Mouse (Mus musculus) hindbrain, postnatal 0 days (tissue): ENCODE data around the gene Raet1d. TPM values are rescaled to one million over a fixed set of nuclear protein-coding genes. Genes with fewer than 3 reads are reported as not detected.
"Not testable (repeated sequence)": the region's sequence is repeated elsewhere in the genome, so short reads cannot be mapped to it uniquely, and the experiment has no call there.

ENCODE experiments used
- ATAC-seq: fragments of 200-750 bp; cut with Nextera tagmentation; 2 replicates; pipeline ENCODE4 v1.8.0; 2017; ENCODE audit warnings: mild to moderate bottlenecking, moderate TSS enrichment, moderate library complexity
- DNase-seq: peaks from one replicate; pipeline ENCODE4 v3.0.0-alpha.2; 2015; ENCODE audit warnings: low spot score
- H3K27ac ChIP-seq: fragments of 300-500 bp; sonication (generic); 2 replicates; pipeline ENCODE4 v1.5.1; 2014; ENCODE audit warnings: mild to moderate bottlenecking
- H3K27me3 ChIP-seq: fragments of 300-500 bp; sonication (generic); 2 replicates; pipeline ENCODE4 v1.6.1; 2014; ENCODE audit warnings: low read length, mixed read lengths; ENCODE audit not compliant: insufficient read depth
- H3K36me3 ChIP-seq: fragments of 300-500 bp; sonication (generic); 2 replicates; pipeline ENCODE4 v1.6.1; 2014; ENCODE audit warnings: low read length, mixed read lengths; ENCODE audit not compliant: insufficient read depth
- H3K4me1 ChIP-seq: fragments of 300-500 bp; sonication (generic); 2 replicates; pipeline ENCODE4 v1.6.1; 2014; ENCODE audit warnings: antibody characterized with exemption, low read length, mixed read lengths; ENCODE audit not compliant: insufficient read depth
- H3K4me2 ChIP-seq: fragments of 300-500 bp; sonication (generic); 2 replicates; pipeline ENCODE4 v1.6.1; 2014; ENCODE audit warnings: low read depth, mild to moderate bottlenecking, low read length, moderate library complexity, mixed read lengths
- H3K4me3 ChIP-seq: fragments of 300-500 bp; sonication (generic); 2 replicates; pipeline ENCODE4 v1.5.1; 2014; ENCODE audit warnings: low read length
- H3K9ac ChIP-seq: fragments of 300-500 bp; sonication (generic); replicated peaks from 2 replicates; pipeline ENCODE4 v1.6.1; 2014; ENCODE audit warnings: mild to moderate bottlenecking, low read length, moderate library complexity, mixed read lengths
- H3K9me3 ChIP-seq: fragments of 300-500 bp; sonication (generic); 2 replicates; pipeline ENCODE4 v1.6.1; 2016; ENCODE audit warnings: low read length, mixed read lengths
- CTCF ChIP-seq: IDR thresholded peaks from 2 replicates; pipeline ENCODE4 v1.5.1; 2016; ENCODE audit warnings: antibody characterized with exemption, control low read depth, low read depth
- WGBS: fragments of 180-500 bp; shearing (Covaris S2); extraction: QIAGEN DNeasy Blood & Tissue Kit; methylation state at CpG from one replicate; pipeline ENCODE4 v1.1.7; 2014; 5-methylcytosine and 5-hydroxymethylcytosine counted together
- polyA plus RNA-seq: library from polyadenylated mRNA; unstranded; fragments of >200 nt; fragmentation: Nextera tagmentation; extraction: Ambion mirVana; gene quantifications from 2 replicates; pipeline ENCODE4 v1.2.1, GENCODE M21; 2015
- total RNA-seq: library from RNA; depleted of rRNA; stranded (reverse); fragments of >200 nt; gene quantifications from 2 replicates; pipeline ENCODE4 v1.2.3, GENCODE M21; 2014

Gene Raet1d
- total and polyA plus RNA-seq, 2 experiments from 2014 or later: 0.10 to 0.71 TPM

DNA sequence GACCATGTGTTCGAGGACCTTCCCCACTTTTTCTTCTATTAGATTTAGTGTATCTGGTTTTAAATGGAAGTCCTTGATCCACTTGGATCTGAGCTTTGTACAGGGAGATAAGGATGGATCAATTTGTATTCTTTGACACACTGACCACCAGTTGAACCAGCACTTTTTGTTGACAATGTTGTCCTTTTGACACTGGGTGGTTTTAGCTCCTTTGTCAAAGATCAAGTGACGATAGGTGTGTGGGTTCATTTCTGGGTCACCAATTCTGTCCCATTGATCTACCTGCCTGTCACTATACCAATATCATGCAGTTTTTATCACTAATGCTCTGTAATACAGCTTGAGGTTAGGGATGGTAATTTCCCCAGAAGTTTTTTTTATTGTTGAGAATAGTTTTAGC is 4.6 kb downstream of the Raet1d start:
- H3K27me3 ChIP-seq, ATAC-seq, H3K4me2 ChIP-seq, H3K9ac ChIP-seq, H3K4me1 ChIP-seq, H3K36me3 ChIP-seq, DNase-seq, H3K27ac ChIP-seq, H3K4me3 ChIP-seq, H3K9me3 ChIP-seq: not testable (repeated sequence)
- WGBS: 90% methylated on average over 2 of the region's 2 CpGs

- not testable (repeated sequence) for H3K9ac ChIP-seq, H3K4me3 ChIP-seq, H3K4me1 ChIP-seq, H3K36me3 ChIP-seq, H3K4me2 ChIP-seq, DNase-seq, H3K27me3 ChIP-seq, H3K27ac ChIP-seq, H3K9me3 ChIP-seq
- 11% methylated on average over 6 of the region's 10 CpGs for WGBS
- ATAC-seq: peak; percentile 22; the same call in 1 of the 2 replicates
These were observed 20.9 kb downstream of the Raet1d start for GRCm38 (mm10) chr10:22381226-22381625.

GRCm38 (mm10) chr10:22390146-22390545 is 29.8 kb downstream of the Raet1d start:
- ATAC-seq, H3K4me3 ChIP-seq, H3K4me1 ChIP-seq, H3K4me2 ChIP-seq, H3K27ac ChIP-seq, H3K9ac ChIP-seq, DNase-seq, H3K27me3 ChIP-seq, H3K9me3 ChIP-seq, H3K36me3 ChIP-seq: not testable (repeated sequence)
- 88% methylated on average over 7 of the region's 7 CpGs for WGBS

GRCm38 (mm10) chr10:22391616-22392015 is 31.3 kb downstream of the Raet1d start:
- not testable (repeated sequence) for H3K9me3 ChIP-seq, ATAC-seq, DNase-seq, H3K4me3 ChIP-seq, H3K27me3 ChIP-seq, H3K36me3 ChIP-seq, H3K4me1 ChIP-seq, H3K4me2 ChIP-seq, H3K27ac ChIP-seq, H3K9ac ChIP-seq
- 89% methylated on average over 2 of the region's 5 CpGs for WGBS

- WGBS: no CpG with 5 or more reads among the region's 2 CpGs
These were observed 32.9 kb downstream of the Raet1d start for GRCm38 (mm10) chr10:22393028-22393824.

GRCm38 (mm10) chr10:22396680-22397079 is 36.3 kb downstream of the Raet1d start:
- H3K9ac ChIP-seq, H3K36me3 ChIP-seq, H3K9me3 ChIP-seq, H3K27me3 ChIP-seq, H3K4me1 ChIP-seq, ATAC-seq, H3K4me2 ChIP-seq, DNase-seq, H3K4me3 ChIP-seq, H3K27ac ChIP-seq: not testable (repeated sequence)
- WGBS: 6% methylated on average over 1 of the region's 1 CpGs

More at GRCm38 (mm10) chr10:22393028-22393824, 32.9 kb downstream of the Raet1d start:
- not testable (repeated sequence) for H3K9ac ChIP-seq, DNase-seq, H3K27ac ChIP-seq, H3K4me2 ChIP-seq, H3K36me3 ChIP-seq, H3K27me3 ChIP-seq, H3K9me3 ChIP-seq, H3K4me3 ChIP-seq, H3K4me1 ChIP-seq
- 0 out of 2 replicates have a peak, but pooled peaks have one; percentile 38 for ATAC-seq

- peak; percentile 68 for DNase-seq
- WGBS: 2% methylated on average over 8 of the region's 11 CpGs
- H3K9ac ChIP-seq: not testable (repeated sequence)
These were observed 42.0 kb downstream of the Raet1d start for GRCm38 (mm10) chr10:22402225-22402917.

GRCm38 (mm10) chr10:22413702-22414494 is 53.5 kb downstream of the Raet1d start:
- H3K9me3 ChIP-seq, H3K36me3 ChIP-seq, H3K9ac ChIP-seq, H3K27ac ChIP-seq, H3K27me3 ChIP-seq, H3K4me2 ChIP-seq, H3K4me1 ChIP-seq, H3K4me3 ChIP-seq: not testable (repeated sequence)
- no CpG with 5 or more reads among the region's 8 CpGs for WGBS
- DNase-seq (peak; percentile 1), ATAC-seq (peak; percentile 53)

More at GRCm38 (mm10) chr10:22402225-22402917, 42.0 kb downstream of the Raet1d start:
- H3K27me3 ChIP-seq, H3K36me3 ChIP-seq, H3K9me3 ChIP-seq, H3K4me1 ChIP-seq, H3K4me2 ChIP-seq, H3K4me3 ChIP-seq, H3K27ac ChIP-seq: not testable (repeated sequence)
- peak; percentile 81; the same call in 1 of the 2 replicates for ATAC-seq
- TF ChIP-seq CTCF: peak; percentile 69
